Mouse (Mus musculus): Measurements from ENCODE around the gene Rundc1. TPM values are rescaled to one million over a fixed set of nuclear protein-coding genes. Genes with fewer than 3 reads are reported as not detected.

Gene Rundc1
- total RNA-seq (2023), result 19.6 to 22.2 TPM (median 21.1 TPM) in 4 replicates

DNA sequence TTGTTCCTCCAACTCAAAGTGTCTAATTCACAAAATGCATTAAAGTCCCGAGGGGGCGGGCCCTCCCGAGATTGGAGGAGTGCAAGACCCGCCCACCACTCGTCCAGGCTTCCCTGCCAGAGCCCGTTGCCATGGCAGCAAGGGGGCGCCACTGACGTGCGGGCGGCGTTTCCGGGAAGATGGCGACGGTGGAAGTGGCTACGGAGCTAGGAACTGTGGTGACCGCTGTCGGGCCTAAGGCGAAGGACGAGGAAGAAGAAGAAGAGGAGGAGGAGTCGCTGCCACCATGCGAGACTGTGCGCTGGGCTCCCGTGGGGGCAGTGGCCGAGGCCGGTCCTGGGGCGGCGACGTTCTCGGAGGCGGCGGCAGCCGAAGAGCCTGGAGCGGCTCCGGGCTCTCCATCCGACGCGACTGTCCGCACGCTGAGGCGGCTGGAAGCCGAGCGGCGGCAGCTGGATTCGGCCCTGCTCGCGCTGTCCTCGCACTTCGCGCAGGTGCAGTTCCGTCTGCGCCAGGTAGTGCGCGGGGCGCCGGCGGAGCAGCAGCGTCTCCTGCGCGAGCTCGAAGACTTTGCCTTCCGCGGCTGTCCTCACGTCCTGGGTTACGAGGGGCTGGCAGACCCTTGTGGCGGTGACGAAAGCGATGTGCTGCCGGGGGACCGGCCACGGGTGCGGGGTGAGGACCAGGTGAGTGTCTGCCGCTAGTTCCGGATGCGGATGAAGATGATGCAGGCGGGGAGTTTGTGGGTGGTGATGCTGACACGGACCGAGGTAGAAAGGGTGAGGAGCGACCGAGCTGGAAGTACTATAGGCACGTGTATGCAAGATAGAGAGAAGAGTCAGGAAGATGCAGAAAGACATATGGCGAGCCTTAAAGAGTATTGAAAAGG is at the start of gene Rundc1, which contains the start of gene Ptges3l:
Rundc1 (plus strand) TSS at position 161 of the 889 bp plus-strand sequence.
Ptges3l (minus strand) TSS at position 409 of the 889 bp plus-strand sequence.

GRCm38 (mm10) chr11:101417101-101417855 is 7.6 kb upstream of the Rundc1 start, which contains the start of gene Aarsd1:
Gene Aarsd1 (minus strand): TSS chr11:101417615.

GRCm38 (mm10) chr11:101424105-101424851 is 607 bp upstream of the Rundc1 start, which contains the start of gene Gm27029:
Gene Gm27029 (minus strand): TSS chr11:101424796.

GRCm38 (mm10) chr11:101442127-101442693 is 17.3 kb downstream of the Rundc1 start, which contains the start of gene Rpl27:
Gene Rpl27 (plus strand): TSS chr11:101442298.

DNA sequence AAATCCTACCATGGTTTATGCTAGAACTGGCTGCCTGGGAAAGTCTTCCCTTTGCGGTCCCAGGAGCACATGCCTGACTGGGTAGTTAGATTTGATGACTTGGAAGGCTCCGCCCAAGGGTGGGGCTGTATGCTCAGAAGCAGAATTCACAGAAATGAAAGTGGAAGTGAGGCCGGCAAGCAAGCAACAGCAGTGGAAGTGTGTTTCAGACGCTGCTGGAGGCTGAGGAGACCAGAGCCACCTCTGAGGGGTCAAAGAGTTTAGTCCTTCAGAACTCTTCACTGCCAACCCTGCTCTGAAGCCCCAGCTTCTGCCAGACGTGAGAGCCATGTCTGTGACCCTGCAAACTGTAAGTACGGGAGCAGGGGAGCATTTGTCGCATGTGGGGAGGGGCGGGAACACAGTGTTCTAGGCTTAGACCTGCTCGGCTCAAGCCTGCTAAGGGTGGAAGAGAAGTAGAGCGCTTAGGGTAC is 23.4 kb downstream of the Rundc1 start, which contains the start of gene Ifi35:
Ifi35 (plus strand) TSS at position 134 of the 473 bp plus-strand sequence.

GRCm38 (mm10) chr11:101464211-101465100 is 39.6 kb downstream of the Rundc1 start, which contains the start of gene Rnd2:
Gene Rnd2 (plus strand): TSS chr11:101464999.

GRCm38 (mm10) chr11:101465869-101466551 is 41.1 kb downstream of the Rundc1 start, which contains the start of gene Vat1:
Gene Vat1 (minus strand): TSS chr11:101466230.

Other genes starting within 250 kb of the Rundc1 start
- not detected in 4 replicates for gene Ccr10, start 249.6 kb upstream of the Rundc1 start, total RNA-seq (2023)
- gene Ezh1, start 198.6 kb upstream of the Rundc1 start, total RNA-seq (2023), result 78.1 to 86.6 TPM (median 84.3 TPM) in 4 replicates
- not detected in 4 replicates for gene Ramp2, start 179.1 kb upstream of the Rundc1 start, total RNA-seq (2023)
- gene Vps25, start 171.4 kb upstream of the Rundc1 start, total RNA-seq (2023), result 74.7 to 90.7 TPM (median 77.1 TPM) in 4 replicates
- 0.30 to 1.1 TPM (median 0.57 TPM) in 4 replicates for gene Wnk4, start 164.5 kb upstream of the Rundc1 start, total RNA-seq (2023)
- 0.22 to 0.77 TPM (median 0.35 TPM) in 4 replicates for gene Cntd1, start 146.1 kb upstream of the Rundc1 start, total RNA-seq (2023)
- gene Coa3, start 146.0 kb upstream of the Rundc1 start, total RNA-seq (2023), result 27.6 to 31.2 TPM (median 28.7 TPM) in 4 replicates
- 181 to 201 TPM (median 186 TPM) in 4 replicates for gene Becn1, start 122.8 kb upstream of the Rundc1 start, total RNA-seq (2023)
- 136 to 141 TPM (median 140 TPM) in 4 replicates for gene Psme3, start 108.9 kb upstream of the Rundc1 start, total RNA-seq (2023)
- gene Aoc2, start 100.0 kb upstream of the Rundc1 start, total RNA-seq (2023), result 13.9 to 14.7 TPM (median 14.2 TPM) in 4 replicates
- 0.28 to 0.64 TPM (median 0.60 TPM) in 4 replicates for gene Aoc3, start 94.5 kb upstream of the Rundc1 start, total RNA-seq (2023)
- not detected in 4 replicates for gene G6pc, start 57.5 kb upstream of the Rundc1 start, total RNA-seq (2023)
- gene Aarsd1, start 7.5 kb upstream of the Rundc1 start, total RNA-seq (2023), result 21.0 to 29.1 TPM (median 23.2 TPM) in 4 replicates
- gene Gm27029, start 289 bp upstream of the Rundc1 start, total RNA-seq (2023), result 0.63 to 1.1 TPM (median 0.92 TPM) in 4 replicates
- gene Ptges3l, start 248 bp downstream of the Rundc1 start, total RNA-seq (2023), result 1.7 to 3.6 TPM (median 1.8 TPM) in 4 replicates
- gene Rpl27, start 17.2 kb downstream of the Rundc1 start, total RNA-seq (2023), result 121 to 138 TPM (median 128 TPM) in 4 replicates
- gene Ifi35, start 23.3 kb downstream of the Rundc1 start, total RNA-seq (2023), result 63.3 to 70.8 TPM (median 65.7 TPM) in 4 replicates
- 0.53 to 0.75 TPM (median 0.63 TPM) in 4 replicates for gene Rnd2, start 39.9 kb downstream of the Rundc1 start, total RNA-seq (2023)
- gene Vat1, start 41.1 kb downstream of the Rundc1 start, total RNA-seq (2023), result 15.8 to 19.6 TPM (median 17.8 TPM) in 4 replicates
- 7.2 to 8.9 TPM (median 8.0 TPM) in 4 replicates for gene Brca1, start 126.9 kb downstream of the Rundc1 start, total RNA-seq (2023)
- gene Nbr1, start 127.1 kb downstream of the Rundc1 start, total RNA-seq (2023), result 130 to 160 TPM (median 142 TPM) in 4 replicates
- 5.5 to 7.0 TPM (median 6.3 TPM) in 4 replicates for gene Tmem106a, start 157.2 kb downstream of the Rundc1 start, total RNA-seq (2023)
- gene Gm11634, start 174.2 kb downstream of the Rundc1 start, total RNA-seq (2023), result not detected in 4 replicates
- gene Rdm1, start 202.1 kb downstream of the Rundc1 start, total RNA-seq (2023), result 39.2 to 47.8 TPM (median 45.5 TPM) in 4 replicates
- gene Arl4d, start 240.5 kb downstream of the Rundc1 start, total RNA-seq (2023), result 1.1 to 2.3 TPM (median 2.1 TPM) in 4 replicates